Mouse (Mus musculus): Measurements from ENCODE around the gene Hspb8.
"Not testable (repeated sequence)": the region's sequence is repeated elsewhere in the genome, so short reads cannot be mapped to it uniquely, and the experiment has no call there.

Hspb8 gene

DNA sequence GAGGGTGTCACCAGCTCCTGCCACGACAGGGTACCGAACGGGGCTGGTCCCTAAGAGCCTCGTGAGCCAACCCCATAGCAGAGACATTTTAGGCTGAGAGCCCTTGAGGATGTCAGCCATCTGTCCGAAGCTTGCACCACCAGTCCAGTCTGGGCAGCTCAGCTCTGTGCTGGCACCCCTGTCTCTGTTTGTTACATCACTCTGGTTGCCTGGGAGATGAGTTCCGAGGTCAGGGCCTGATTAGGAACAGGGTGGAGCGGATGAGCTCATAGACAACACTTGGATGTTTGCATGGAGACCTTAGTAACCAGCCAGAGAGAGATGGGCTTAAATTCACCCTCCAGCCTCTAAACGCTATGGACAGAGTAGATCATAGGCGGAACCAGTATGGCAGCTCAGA lies 30.1 kb downstream of the Hspb8 start:
- in situ Hi-C loops (cut with MboI, MseI) = no loop called here

DNA sequence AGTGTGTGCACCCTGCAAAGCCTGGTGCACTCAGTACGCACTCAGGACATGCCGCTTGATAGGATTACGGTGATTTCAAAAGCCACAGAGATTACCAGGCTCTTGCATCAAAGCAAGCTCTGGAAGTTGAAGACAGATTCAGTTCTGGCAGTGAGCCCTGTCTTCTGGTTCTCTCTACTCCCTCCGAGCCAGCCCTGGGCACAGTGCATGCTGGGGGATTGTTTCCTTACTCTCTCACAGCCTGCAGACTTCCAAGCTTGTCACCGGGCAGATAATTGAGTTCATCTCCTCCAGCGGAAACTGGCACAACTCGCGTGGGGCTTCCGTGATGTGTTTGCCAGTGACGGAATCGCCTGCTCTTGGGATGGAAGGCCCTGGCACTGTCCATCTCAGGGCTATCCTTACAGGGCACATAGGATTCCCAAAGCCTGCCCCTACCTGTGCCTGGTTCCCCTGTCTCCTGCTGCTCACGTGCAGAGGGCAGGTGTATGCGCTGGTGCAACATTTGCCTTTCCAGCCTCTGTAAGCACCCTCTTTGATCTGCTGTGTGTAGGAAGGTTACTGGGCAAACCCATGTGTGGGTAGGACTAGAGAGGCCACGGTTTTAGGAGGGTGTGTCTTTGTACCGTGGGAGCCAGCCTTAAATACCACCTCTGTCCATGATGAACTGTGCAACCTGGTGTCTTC lies 32.7 kb downstream of the Hspb8 start:
- in situ Hi-C loops (cut with MboI, MseI) = no loop called here

DNA sequence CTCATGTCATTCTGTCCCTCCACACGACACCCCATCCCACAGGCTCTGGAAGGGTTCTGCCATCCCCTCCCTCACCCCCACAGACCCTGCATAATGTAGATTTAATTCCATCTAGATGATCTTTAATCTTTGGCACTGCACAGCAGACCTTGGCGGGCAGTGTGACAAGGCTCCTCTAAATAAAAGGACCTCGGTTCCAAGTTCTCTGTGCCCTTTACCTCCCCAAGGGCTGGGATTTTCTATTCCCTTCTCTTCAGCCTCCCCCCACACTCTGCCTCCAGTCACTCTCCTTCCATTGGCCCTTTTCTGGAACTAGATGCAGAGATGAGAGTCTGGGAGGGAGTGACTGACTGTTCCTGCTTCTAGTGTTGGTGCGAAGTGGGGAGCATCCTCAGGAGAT lies 33.3 kb downstream of the Hspb8 start:
- in situ Hi-C loops (cut with MboI, MseI) = no loop called here

DNA sequence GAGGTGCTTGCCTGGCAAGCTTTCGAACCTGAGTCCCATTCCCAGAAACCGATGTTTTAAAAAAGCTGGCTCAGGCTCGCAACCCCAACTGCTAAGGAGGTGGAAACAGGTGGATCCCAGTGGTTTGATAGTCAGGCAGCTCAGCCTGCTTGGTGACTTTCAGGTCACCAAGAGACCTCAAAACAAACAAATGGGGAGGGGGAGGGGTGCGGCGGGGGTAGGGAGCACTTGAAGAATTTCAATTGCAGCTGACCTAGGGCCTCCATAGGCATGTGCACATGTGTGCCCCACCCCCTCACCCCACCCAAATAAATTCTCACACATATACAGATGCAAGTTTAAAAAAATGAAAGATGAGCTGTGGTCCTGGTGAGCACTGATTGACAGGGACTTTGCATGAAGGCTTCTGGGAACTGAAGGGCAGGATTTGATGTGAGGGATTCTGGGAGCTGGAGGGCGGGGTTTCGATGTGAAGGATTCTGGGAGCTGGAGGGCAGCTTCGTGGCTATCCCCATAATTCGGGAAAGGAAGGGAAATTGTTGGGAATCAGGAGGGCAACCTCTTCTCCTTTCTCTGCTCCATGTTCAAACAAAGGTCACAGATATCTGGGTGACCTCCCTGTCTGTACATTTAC lies 35.2 kb downstream of the Hspb8 start:
- in situ Hi-C loops (cut with MboI, MseI) = no loop called here

DNA sequence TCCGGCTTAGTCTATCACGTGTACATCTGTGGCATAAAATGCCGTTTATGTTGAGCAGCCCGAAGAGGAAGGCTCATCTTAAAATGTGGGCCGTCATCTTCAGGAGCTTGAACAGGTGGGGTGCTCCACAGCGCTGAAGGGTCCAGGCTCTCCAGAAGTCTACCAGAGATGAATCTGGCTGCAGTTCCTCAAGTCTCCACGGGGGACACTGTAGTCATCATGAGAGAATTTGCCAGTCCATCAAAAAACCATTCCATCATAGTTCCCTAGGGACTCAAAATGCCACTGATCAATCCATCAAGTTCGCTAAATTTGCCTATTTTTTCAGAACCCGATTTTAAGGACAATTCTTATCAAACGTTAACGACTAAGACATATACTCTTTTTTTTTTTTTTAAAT lies 36.6 kb downstream of the Hspb8 start:
- in situ Hi-C loops (cut with MboI, MseI) = no loop called here

DNA sequence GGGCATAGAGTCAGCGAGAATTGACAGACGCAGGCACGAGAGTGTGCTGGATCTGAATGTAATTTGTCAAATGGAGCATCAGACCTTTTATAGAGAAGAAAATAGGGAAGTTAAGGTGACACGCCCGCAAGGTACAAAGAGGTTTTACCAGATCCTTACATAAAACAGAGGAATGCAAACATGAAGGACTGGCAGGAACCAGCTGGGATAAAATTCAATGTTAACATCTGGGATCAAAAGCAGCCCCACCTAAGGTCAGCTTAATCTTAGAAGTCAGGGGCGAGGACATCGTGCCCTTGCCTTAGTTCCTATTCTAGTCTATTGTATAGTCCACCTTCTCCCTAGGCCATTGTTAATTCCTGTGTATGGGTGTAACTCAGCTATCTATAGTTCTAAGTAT lies 40.0 kb downstream of the Hspb8 start:
- in situ Hi-C loops (cut with MboI, MseI) = not testable (repeated sequence)

DNA sequence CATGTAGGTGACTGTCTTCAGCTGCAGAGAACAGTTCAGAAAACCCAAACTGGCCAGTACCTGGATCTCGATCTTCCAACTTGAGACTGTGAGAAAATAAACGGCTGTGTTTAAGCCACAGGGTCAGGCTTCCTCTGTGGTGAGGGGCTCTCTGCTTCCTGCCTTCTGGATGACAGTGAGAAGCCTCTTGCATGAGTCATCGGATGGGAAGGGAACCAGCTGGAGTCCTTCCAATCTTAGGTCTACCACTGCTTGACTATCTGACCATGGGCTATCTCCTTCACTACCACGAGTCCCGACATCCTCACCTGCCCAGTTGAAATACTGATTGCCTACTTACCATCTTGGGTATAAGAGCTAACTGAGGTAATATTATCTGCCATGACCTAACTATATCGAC lies 40.9 kb downstream of the Hspb8 start:
- in situ Hi-C loops (cut with MboI, MseI) = no loop called here

DNA sequence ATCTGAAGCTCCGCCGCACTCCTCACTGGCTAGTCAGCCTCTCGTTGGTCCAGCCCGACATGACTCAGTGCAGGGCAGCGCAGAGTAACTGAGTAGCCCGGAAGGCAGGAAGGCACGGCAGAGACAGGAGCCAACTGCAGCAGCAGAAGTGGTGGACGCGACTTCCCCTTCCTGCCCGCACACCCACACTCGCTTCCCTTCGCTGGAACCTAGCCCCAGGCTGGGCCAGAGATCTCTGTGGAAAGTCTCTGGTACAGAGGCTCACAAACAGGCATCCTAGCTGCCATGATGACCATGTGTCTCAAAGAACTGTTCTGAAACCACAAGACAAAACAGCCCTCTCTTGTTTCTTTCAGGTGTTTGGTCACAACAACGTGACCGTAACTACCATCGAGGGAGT lies 41.4 kb downstream of the Hspb8 start:
- in situ Hi-C loops (cut with MboI, MseI) = no loop called here

DNA sequence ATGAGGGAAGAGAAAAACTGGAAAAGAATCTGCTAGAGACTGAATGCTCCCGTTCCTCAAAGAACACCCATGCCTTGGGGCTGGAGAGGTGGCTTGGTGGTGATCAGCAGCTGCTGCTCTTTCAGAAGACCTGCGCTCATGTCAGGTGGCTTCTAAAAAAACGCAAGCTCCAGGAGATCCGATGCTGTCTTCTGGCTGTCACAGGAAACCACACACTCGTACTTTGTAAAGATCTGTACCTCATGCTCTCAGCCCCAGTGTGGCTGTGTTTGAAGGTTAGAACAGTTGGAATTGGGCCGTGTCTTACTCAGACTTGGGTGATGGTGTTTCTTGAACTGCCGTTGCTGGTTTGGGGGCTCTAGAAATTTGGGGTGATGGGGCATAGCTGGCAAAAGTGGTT lies 42.3 kb downstream of the Hspb8 start:
- in situ Hi-C loops (cut with MboI, MseI) = no loop called here

DNA sequence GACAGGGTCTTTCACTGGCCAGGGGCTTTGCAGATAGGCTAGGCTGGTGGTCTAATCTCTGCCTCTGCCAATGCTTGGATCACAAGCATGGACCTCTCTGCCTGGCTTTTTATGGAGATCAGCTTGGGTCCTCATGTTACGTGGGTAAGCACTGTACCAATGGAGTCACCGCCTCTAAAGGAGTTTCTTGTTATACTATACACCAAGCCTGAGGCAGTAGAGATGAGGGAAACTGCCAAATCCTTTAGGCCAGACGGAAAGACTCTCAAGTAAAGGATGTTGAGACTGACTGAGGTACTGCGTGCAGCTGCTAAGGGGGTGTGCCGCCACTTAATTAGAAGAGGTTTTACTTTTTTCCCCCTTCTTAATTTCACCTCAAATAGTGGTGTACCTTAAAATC lies 43.8 kb downstream of the Hspb8 start:
- in situ Hi-C loops (cut with MboI, MseI) = no loop called here

DNA sequence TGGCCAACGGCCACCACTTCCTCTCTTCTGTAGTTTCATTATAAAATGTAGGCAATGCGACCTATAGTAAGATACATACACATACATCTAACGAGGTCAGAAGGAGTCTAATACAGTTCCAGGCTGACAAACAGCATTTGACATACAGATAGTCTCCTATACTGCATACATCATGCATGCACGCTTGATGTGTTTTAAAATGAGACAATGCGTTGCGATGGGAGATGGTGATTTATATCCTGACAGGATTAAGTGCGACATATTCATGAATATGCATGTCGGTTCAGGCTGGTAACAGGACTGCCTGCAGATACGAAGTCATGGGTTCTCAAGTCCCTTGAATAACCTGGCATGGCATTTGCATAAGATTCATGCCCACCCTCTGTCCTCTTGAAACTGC lies 54.7 kb downstream of the Hspb8 start:
- in situ Hi-C loops (cut with MboI, MseI) = no loop called here

DNA sequence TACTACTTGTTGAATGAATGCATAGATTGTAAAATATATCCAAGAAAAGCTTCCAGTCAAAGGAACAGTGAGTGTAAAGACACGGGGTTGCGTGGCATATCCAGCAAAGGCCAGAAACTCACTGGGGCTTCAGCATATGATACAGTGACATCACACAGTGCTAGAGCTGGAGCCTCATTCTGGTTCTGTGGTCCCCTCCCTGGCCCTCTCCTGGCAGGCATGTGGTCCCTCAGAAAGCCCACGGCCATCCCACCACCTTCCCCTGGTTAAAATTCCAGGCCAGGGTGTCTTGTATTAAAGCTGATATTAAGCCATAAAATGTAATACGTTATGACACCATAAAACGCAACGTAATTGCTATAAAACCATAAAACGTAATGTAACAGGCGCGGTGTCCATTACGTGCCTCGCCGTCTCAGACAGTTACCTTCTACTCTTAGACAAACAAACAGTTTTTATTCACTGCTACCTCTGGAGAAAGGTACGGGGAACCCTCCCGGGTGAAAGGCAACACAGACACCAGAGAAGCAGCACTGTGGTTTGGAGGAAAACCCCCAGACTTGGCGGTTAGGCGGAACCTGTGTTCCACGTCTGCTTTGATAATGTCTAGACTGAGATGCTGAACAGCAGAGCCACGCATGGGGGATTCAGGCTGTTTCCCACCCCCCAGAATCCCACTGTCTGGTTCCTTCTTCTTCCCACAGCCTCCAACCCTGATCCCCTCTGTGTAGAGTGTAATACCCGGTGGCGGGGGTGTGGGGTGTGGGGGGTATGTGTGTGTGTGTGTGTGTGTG lies 55.6 kb downstream of the Hspb8 start:
- in situ Hi-C loops (cut with MboI, MseI) = no loop called here

DNA sequence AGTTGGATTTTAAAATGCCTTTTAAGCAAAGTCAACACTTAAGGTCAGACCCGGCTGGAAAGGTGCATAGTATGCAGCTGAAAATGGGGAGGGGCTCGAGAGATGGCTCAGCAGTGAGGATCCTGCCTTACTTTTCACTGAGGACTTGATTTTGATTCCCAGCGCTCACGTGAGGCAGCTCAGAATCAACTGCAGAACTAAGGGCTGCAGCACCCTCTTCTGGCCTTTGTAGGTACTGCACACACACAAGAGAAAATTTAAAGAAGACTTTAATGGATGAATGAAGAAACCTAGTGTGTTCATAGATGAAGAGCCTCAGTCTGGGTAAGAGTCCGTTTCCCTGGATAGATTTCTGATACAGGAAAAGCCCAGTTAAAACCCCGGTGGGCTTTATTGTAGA lies 61.3 kb downstream of the Hspb8 start:
- in situ Hi-C loops (cut with MboI, MseI) = no loop called here

DNA sequence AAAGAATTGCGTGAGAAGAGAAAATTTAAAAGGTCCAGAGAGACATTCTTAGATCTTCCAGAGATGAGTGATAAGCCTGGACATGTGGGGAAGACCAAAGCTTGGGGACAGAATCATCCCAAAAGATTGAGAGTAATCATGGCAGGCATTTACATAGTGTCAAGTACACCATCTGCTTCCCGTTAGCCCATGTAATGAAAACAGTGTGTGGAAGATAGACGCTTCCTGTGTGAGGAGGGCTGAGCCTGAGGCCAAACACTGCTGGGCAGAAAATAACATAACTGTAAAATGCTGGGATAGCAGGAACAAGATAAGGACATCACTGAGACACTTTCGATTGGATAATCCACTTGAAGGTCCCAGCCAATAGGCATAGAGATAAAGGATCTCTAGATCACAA lies 61.9 kb downstream of the Hspb8 start:
- in situ Hi-C loops (cut with MboI, MseI) = no loop called here

Measured in T-helper 17 cell (primary cell).